Mouse (Mus musculus) heart, adult 2 months (tissue): Measurements from ENCODE around the gene Tent5c.

Experiments
- CTCF ChIP-seq: fragments of 200-600 bp; IDR thresholded peaks from 2 replicates; pipeline ENCODE4 v1.8.1; 2022; ENCODE audit warnings: antibody characterized with exemption, mild to moderate bottlenecking, moderate library complexity
- EP300 ChIP-seq: fragments of 200-500 bp; IDR thresholded peaks from 2 replicates; pipeline ENCODE4 v1.6.1; 2011; ENCODE audit warnings: low read depth, low read length, control low read depth; ENCODE audit not compliant: insufficient read depth
- POLR2A ChIP-seq: fragments of 200-500 bp; IDR thresholded peaks from 2 replicates; pipeline ENCODE4 v1.6.1; 2011; ENCODE audit warnings: mild to moderate bottlenecking, low read depth, low read length, control low read depth; ENCODE audit not compliant: insufficient read depth

- TF ChIP-seq CTCF (no peak), POLR2A (no peak), EP300 (no peak)
Measured at GRCm38 (mm10) chr3:100496081-100496480, 7.0 kb upstream of the Tent5c start.
